Mouse (Mus musculus): Measurements from ENCODE around the gene Afap1l2. TPM values are rescaled to one million over a fixed set of nuclear protein-coding genes. Genes with fewer than 3 reads are reported as not detected.

Afap1l2 gene
- polyA plus RNA-seq, 1 experiment from 2014 or later: 8.1 TPM

- Histone ChIP-seq H3K27ac (no peak overlapping the region), H3K9ac (no peak overlapping the region), H3K27me3 (peaks cover 24% of the 10 kb centered on the region), H3K4me3 (no peak overlapping the region), H3K36me3 (no peaks in the 10 kb centered on the region), H3K9me3 (replicated peaks) (no peaks in the 10 kb centered on the region), H3K4me1 (peaks cover 27% of the 10 kb centered on the region), H3K4me2 (replicated peaks) (no peak overlapping the region)
- ATAC-seq (ENCODE audit: low FRiP score): no peak
- 43% methylated on average over 7 of the region's 7 CpGs for whole genome bisulfite sequencing
These were observed 4.6 kb downstream of the Afap1l2 start for GRCm38 (mm10) chr19:57003460-57003810.

GRCm38 (mm10) chr19:57002741-57003459, 5.1 kb downstream of the Afap1l2 start:
- Histone ChIP-seq H3K9ac (no peak overlapping the region), H3K27ac (no peak overlapping the region), H3K9me3 (replicated peaks) (no peaks in the 10 kb centered on the region), H3K4me3 (no peak overlapping the region), H3K4me1 (peaks cover 22% of the 10 kb centered on the region), H3K4me2 (replicated peaks) (no peak overlapping the region), H3K36me3 (no peaks in the 10 kb centered on the region), H3K27me3 (peaks cover 19% of the 10 kb centered on the region)
- ATAC-seq (ENCODE audit: low FRiP score): no peak
- 68% methylated on average over 12 of the region's 12 CpGs for WGBS

GRCm38 (mm10) chr19:57001926-57002325, 6.1 kb downstream of the Afap1l2 start:
- ATAC-seq (ENCODE audit: low FRiP score): no peak
- H3K27ac ChIP-seq: no peak overlapping the region

GRCm38 (mm10) chr19:57000592-57000991, 7.4 kb downstream of the Afap1l2 start:
- H3K36me3 ChIP-seq: no peaks in the 10 kb centered on the region
- H3K9me3 ChIP-seq (replicated peaks): no peaks in the 10 kb centered on the region
- no peaks in the 10 kb centered on the region for H3K27me3 ChIP-seq
- no peak overlapping the region for H3K4me2 ChIP-seq (replicated peaks)
- ATAC-seq (ENCODE audit: low FRiP score): no peak
- WGBS: 87% methylated on average over 5 of the region's 5 CpGs
- H3K4me3 ChIP-seq: no peak overlapping the region
- peaks cover 28% of the 10 kb centered on the region for H3K4me1 ChIP-seq
- H3K9ac ChIP-seq: no peak overlapping the region
- no peak overlapping the region for H3K27ac ChIP-seq

More at GRCm38 (mm10) chr19:57001926-57002325, 6.1 kb downstream of the Afap1l2 start:
- no peaks in the 10 kb centered on the region for H3K9me3 ChIP-seq (replicated peaks)
- H3K9ac ChIP-seq: no peak overlapping the region
- H3K4me1 ChIP-seq: peaks cover 25% of the 10 kb centered on the region
- no peak overlapping the region for H3K4me2 ChIP-seq (replicated peaks)
- H3K36me3 ChIP-seq: no peaks in the 10 kb centered on the region
- H3K4me3 ChIP-seq: no peak overlapping the region
- WGBS: 86% methylated on average over 4 of the region's 4 CpGs
- H3K27me3 ChIP-seq: peaks cover 9% of the 10 kb centered on the region

GRCm38 (mm10) chr19:56999781-57000180, 8.2 kb downstream of the Afap1l2 start:
- Histone ChIP-seq H3K27ac (peak overlapping the region; percentile 42; the same call in 1 of the 2 replicates), H3K9ac (no peak overlapping the region), H3K4me1 (peaks cover 28% of the 10 kb centered on the region), H3K27me3 (no peaks in the 10 kb centered on the region), H3K4me3 (no peak overlapping the region), H3K36me3 (no peaks in the 10 kb centered on the region), H3K9me3 (replicated peaks) (no peaks in the 10 kb centered on the region), H3K4me2 (replicated peaks) (no peak overlapping the region)
- WGBS: 53% methylated on average over 2 of the region's 2 CpGs
- ATAC-seq (ENCODE audit: low FRiP score): no peak

- Histone ChIP-seq H3K4me1 (peaks cover 32% of the 10 kb centered on the region), H3K4me3 (no peak overlapping the region), H3K36me3 (no peaks in the 10 kb centered on the region), H3K9me3 (replicated peaks) (no peaks in the 10 kb centered on the region), H3K4me2 (replicated peaks) (no peak overlapping the region), H3K9ac (no peak overlapping the region), H3K27ac (peak overlapping the region; percentile 70), H3K27me3 (no peaks in the 10 kb centered on the region)
- 72% methylated on average over 2 of the region's 2 CpGs for WGBS
- ATAC-seq (ENCODE audit: low FRiP score): no peak
These were observed 9.1 kb downstream of the Afap1l2 start for GRCm38 (mm10) chr19:56998910-56999309.

GRCm38 (mm10) chr19:56998331-56998730, 9.7 kb downstream of the Afap1l2 start:
- no peak overlapping the region for H3K4me3 ChIP-seq
- peaks cover 33% of the 10 kb centered on the region for H3K4me1 ChIP-seq
- H3K27me3 ChIP-seq: no peaks in the 10 kb centered on the region
- H3K9me3 ChIP-seq (replicated peaks): no peaks in the 10 kb centered on the region
- H3K4me2 ChIP-seq (replicated peaks): no peak overlapping the region
- no peak for ATAC-seq (ENCODE audit: low FRiP score)
- peak overlapping the region; percentile 70 for H3K27ac ChIP-seq
- H3K36me3 ChIP-seq: no peaks in the 10 kb centered on the region
- H3K9ac ChIP-seq: no peak overlapping the region
- 79% methylated on average over 4 of the region's 4 CpGs for WGBS

GRCm38 (mm10) chr19:56997164-56997599, 10.8 kb downstream of the Afap1l2 start:
- 3% methylated on average over 10 of the region's 10 CpGs for WGBS
- Histone ChIP-seq H3K36me3 (no peaks in the 10 kb centered on the region), H3K9me3 (replicated peaks) (no peaks in the 10 kb centered on the region), H3K4me3 (no peak overlapping the region), H3K4me2 (replicated peaks) (peak overlapping the region; percentile 33), H3K27ac (peak overlapping the region; percentile 67), H3K9ac (peak overlapping the region; percentile 15; the same call in 1 of the 2 replicates), H3K4me1 (peaks cover 30% of the 10 kb centered on the region), H3K27me3 (no peaks in the 10 kb centered on the region)
- peak; percentile 57; the same call in 1 of the 2 replicates for ATAC-seq (ENCODE audit: low FRiP score)

GRCm38 (mm10) chr19:56995441-56995840, 12.6 kb downstream of the Afap1l2 start:
- H3K4me3 ChIP-seq: no peak overlapping the region
- no peak overlapping the region for H3K9ac ChIP-seq
- no peaks in the 10 kb centered on the region for H3K9me3 ChIP-seq (replicated peaks)
- ATAC-seq (ENCODE audit: low FRiP score): no peak
- H3K4me2 ChIP-seq (replicated peaks): no peak overlapping the region
- H3K36me3 ChIP-seq: no peaks in the 10 kb centered on the region
- H3K27me3 ChIP-seq: no peaks in the 10 kb centered on the region
- 84% methylated on average over 4 of the region's 4 CpGs for WGBS
- H3K27ac ChIP-seq: no peak overlapping the region
- peaks cover 39% of the 10 kb centered on the region for H3K4me1 ChIP-seq

GRCm38 (mm10) chr19:56994653-56995052, 13.4 kb downstream of the Afap1l2 start:
- no peak for ATAC-seq (ENCODE audit: low FRiP score)
- Histone ChIP-seq H3K4me3 (no peak overlapping the region), H3K4me2 (replicated peaks) (no peak overlapping the region), H3K9me3 (replicated peaks) (no peaks in the 10 kb centered on the region), H3K4me1 (peaks cover 45% of the 10 kb centered on the region), H3K27me3 (no peaks in the 10 kb centered on the region), H3K27ac (no peak overlapping the region), H3K36me3 (no peaks in the 10 kb centered on the region), H3K9ac (no peak overlapping the region)
- 71% methylated on average over 4 of the region's 4 CpGs for WGBS

GRCm38 (mm10) chr19:56993763-56994162, 14.3 kb downstream of the Afap1l2 start:
- Histone ChIP-seq H3K9me3 (replicated peaks) (no peaks in the 10 kb centered on the region), H3K4me1 (peaks cover 46% of the 10 kb centered on the region), H3K36me3 (no peaks in the 10 kb centered on the region), H3K4me3 (no peak overlapping the region), H3K4me2 (replicated peaks) (no peak overlapping the region), H3K27ac (no peak overlapping the region), H3K27me3 (no peaks in the 10 kb centered on the region), H3K9ac (no peak overlapping the region)
- WGBS: 82% methylated on average over 4 of the region's 4 CpGs
- ATAC-seq (ENCODE audit: low FRiP score): no peak

- Histone ChIP-seq H3K27me3 (no peaks in the 10 kb centered on the region), H3K9me3 (replicated peaks) (no peaks in the 10 kb centered on the region), H3K4me2 (replicated peaks) (no peak overlapping the region), H3K27ac (no peak overlapping the region), H3K4me3 (no peak overlapping the region), H3K36me3 (no peaks in the 10 kb centered on the region), H3K9ac (no peak overlapping the region), H3K4me1 (peaks cover 52% of the 10 kb centered on the region)
- 75% methylated on average over 8 of the region's 8 CpGs for WGBS
- ATAC-seq (ENCODE audit: low FRiP score): no peak
These were observed 15.0 kb downstream of the Afap1l2 start for GRCm38 (mm10) chr19:56992978-56993545.

All from hindbrain, embryonic 12.5 days (tissue).